Mouse (Mus musculus): Measurements from ENCODE around the gene Plxnb3. TPM values are rescaled to one million over a fixed set of nuclear protein-coding genes. Genes with fewer than 3 reads are reported as not detected.

The Plxnb3 gene
- polyA plus RNA-seq, 2 experiments = 0.14 to 0.26 TPM

DNA sequence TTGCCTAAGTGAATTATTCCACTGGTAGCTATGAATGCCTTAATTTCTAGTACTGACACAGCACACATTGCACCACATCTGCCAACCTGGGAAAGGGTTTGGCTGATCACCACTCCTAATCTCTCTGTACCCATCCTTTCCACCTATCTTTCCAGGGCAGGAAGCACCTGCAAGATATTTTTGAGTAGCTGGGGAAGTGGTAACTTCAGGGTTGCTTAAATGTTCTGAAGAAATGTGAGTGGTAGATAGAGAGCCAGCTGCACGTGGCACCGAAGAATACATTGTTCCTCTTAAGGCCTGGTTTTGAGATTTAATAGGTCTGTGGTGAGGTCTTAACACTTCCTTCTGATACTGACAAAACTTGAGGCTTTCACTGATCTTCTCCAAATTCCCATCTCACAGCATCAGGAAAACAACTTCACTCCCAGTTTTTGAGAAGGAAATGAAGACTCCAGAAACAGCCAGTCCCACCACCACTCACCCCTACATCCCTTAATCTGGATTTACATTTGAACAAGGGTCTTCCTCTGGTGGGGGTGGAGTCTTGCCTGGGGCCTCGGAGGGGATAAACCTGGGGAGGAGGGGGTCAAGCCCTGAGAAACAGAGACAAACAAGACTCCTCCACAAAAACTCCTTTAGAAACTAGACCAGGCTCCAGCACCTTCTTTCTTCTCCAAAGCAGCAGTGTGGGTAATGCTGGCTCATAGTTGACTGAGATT is 59.9 kb downstream of the Plxnb3 start:
- 8% methylated on average over 3 of the region's 3 CpGs for WGBS (ENCODE audit: insufficient replicate concordance)
- no peaks in the 10 kb centered on the region for H3K36me3 ChIP-seq (replicated peaks; ENCODE audit: control insufficient read depth, insufficient read depth, low read depth)
- no peak for TF ChIP-seq CTCF (IDR thresholded peaks at IDR 0.05; ENCODE audit: low read depth)
- no peak for TF ChIP-seq EP300 (IDR thresholded peaks at IDR 0.05; ENCODE audit: low read depth)
- H3K27me3 ChIP-seq (ENCODE audit: control insufficient read depth, insufficient read depth, low read length) = no peaks in the 10 kb centered on the region
- DNase-seq (ENCODE audit: low read depth in 3 of 3, low spot score in 3 of 3) (no peak), ATAC-seq (ENCODE audit: insufficient read depth) (no peak)
- peaks cover 0 to 4% of the 10 kb centered on the region in 2 experiments; a peak in 1 of 4 replicates for H3K4me1 ChIP-seq (replicated peaks; ENCODE audit: control insufficient read depth in 2 of 2, insufficient read depth in 2 of 2, low read length in 1 of 2)
- H3K4me3 ChIP-seq (ENCODE audit: insufficient read depth in 1 of 2, low read depth in 2 of 2, low read length in 2 of 2) = no peak overlapping the region
- no peaks in the 10 kb centered on the region for H3K9me3 ChIP-seq (ENCODE audit: control insufficient read depth, low read length)
- no peak overlapping the region for H3K4me2 ChIP-seq (ENCODE audit: low read depth)
- H3K9ac ChIP-seq (replicated peaks) = no peak overlapping the region
- H3K27ac ChIP-seq = no peak overlapping the region

Other genes with a start within 250 kb of the Plxnb3 start
- 23.0 and 24.7 TPM in 2 replicates for gene Dusp9, start 117.7 kb upstream of the Plxnb3 start, polyA plus RNA-seq (2012; rRNA removed)
- 8.1 and 9.3 TPM in 2 replicates for gene Dusp9, start 117.7 kb upstream of the Plxnb3 start, polyA plus RNA-seq (2014; fragmentation: Nextera tagmentation; extraction: Ambion mirVana)
- 0.89 and 0.93 TPM in 2 replicates for gene Pnck, start 97.0 kb upstream of the Plxnb3 start, polyA plus RNA-seq (2012; rRNA removed)
- 0.96 TPM in 2 replicates for gene Pnck, start 97.0 kb upstream of the Plxnb3 start, polyA plus RNA-seq (2014; fragmentation: Nextera tagmentation; extraction: Ambion mirVana)
- gene Slc6a8, start 83.9 kb upstream of the Plxnb3 start, polyA plus RNA-seq (2012; rRNA removed) = 1.7 and 2.0 TPM in 2 replicates
- 0.29 and 0.34 TPM in 2 replicates for gene Slc6a8, start 83.9 kb upstream of the Plxnb3 start, polyA plus RNA-seq (2014; fragmentation: Nextera tagmentation; extraction: Ambion mirVana)
- gene Bcap31, start 40.9 kb upstream of the Plxnb3 start, polyA plus RNA-seq (2012; rRNA removed) = 31.6 and 41.7 TPM in 2 replicates
- 136 and 137 TPM in 2 replicates for gene Bcap31, start 40.9 kb upstream of the Plxnb3 start, polyA plus RNA-seq (2014; fragmentation: Nextera tagmentation; extraction: Ambion mirVana)
- gene Abcd1, start 40.5 kb upstream of the Plxnb3 start, polyA plus RNA-seq (2012; rRNA removed) = 5.9 and 6.1 TPM in 2 replicates
- 6.5 and 6.6 TPM in 2 replicates for gene Abcd1, start 40.5 kb upstream of the Plxnb3 start, polyA plus RNA-seq (2014; fragmentation: Nextera tagmentation; extraction: Ambion mirVana)
- gene Srpk3, start 17.3 kb downstream of the Plxnb3 start, polyA plus RNA-seq (2012; rRNA removed) = 0.04 and 0.12 TPM in 2 replicates
- gene Srpk3, start 17.3 kb downstream of the Plxnb3 start, polyA plus RNA-seq (2014; fragmentation: Nextera tagmentation; extraction: Ambion mirVana) = 0.05 and 0.11 TPM in 2 replicates
- 143 TPM in 2 replicates for gene Idh3g, start 29.8 kb downstream of the Plxnb3 start, polyA plus RNA-seq (2012; rRNA removed)
- 128 and 140 TPM in 2 replicates for gene Idh3g, start 29.8 kb downstream of the Plxnb3 start, polyA plus RNA-seq (2014; fragmentation: Nextera tagmentation; extraction: Ambion mirVana)
- gene Ssr4, start 29.9 kb downstream of the Plxnb3 start, polyA plus RNA-seq (2012; rRNA removed) = 117 and 139 TPM in 2 replicates
- gene Ssr4, start 29.9 kb downstream of the Plxnb3 start, polyA plus RNA-seq (2014; fragmentation: Nextera tagmentation; extraction: Ambion mirVana) = 200 and 203 TPM in 2 replicates
- gene Pdzd4, start 67.9 kb downstream of the Plxnb3 start, polyA plus RNA-seq (2012; rRNA removed) = 0.23 and 0.30 TPM in 2 replicates
- gene Pdzd4, start 67.9 kb downstream of the Plxnb3 start, polyA plus RNA-seq (2014; fragmentation: Nextera tagmentation; extraction: Ambion mirVana) = 0.08 TPM in 1 of 2 replicates, not detected in the other
- 0.01 TPM in 1 of 2 replicates, not detected in the other for gene Avpr2, start 135.0 kb downstream of the Plxnb3 start, polyA plus RNA-seq (2012; rRNA removed)
- not detected in 2 replicates for gene Avpr2, start 135.0 kb downstream of the Plxnb3 start, polyA plus RNA-seq (2014; fragmentation: Nextera tagmentation; extraction: Ambion mirVana)
- 0.18 and 0.47 TPM in 2 replicates for gene L1cam, start 139.0 kb downstream of the Plxnb3 start, polyA plus RNA-seq (2012; rRNA removed)
- 0.16 and 0.20 TPM in 2 replicates for gene L1cam, start 139.0 kb downstream of the Plxnb3 start, polyA plus RNA-seq (2014; fragmentation: Nextera tagmentation; extraction: Ambion mirVana)
- gene Arhgap4, start 164.8 kb downstream of the Plxnb3 start, polyA plus RNA-seq (2012; rRNA removed) = 7.2 and 7.8 TPM in 2 replicates
- gene Arhgap4, start 164.8 kb downstream of the Plxnb3 start, polyA plus RNA-seq (2014; fragmentation: Nextera tagmentation; extraction: Ambion mirVana) = 3.5 and 4.9 TPM in 2 replicates
- 64.1 and 73.0 TPM in 2 replicates for gene Naa10, start 164.9 kb downstream of the Plxnb3 start, polyA plus RNA-seq (2012; rRNA removed)
- gene Naa10, start 164.9 kb downstream of the Plxnb3 start, polyA plus RNA-seq (2014; fragmentation: Nextera tagmentation; extraction: Ambion mirVana) = 81.1 and 81.3 TPM in 2 replicates
- 7.3 and 10.4 TPM in 2 replicates for gene Renbp, start 173.8 kb downstream of the Plxnb3 start, polyA plus RNA-seq (2012; rRNA removed)
- gene Renbp, start 173.8 kb downstream of the Plxnb3 start, polyA plus RNA-seq (2014; fragmentation: Nextera tagmentation; extraction: Ambion mirVana) = 13.7 and 14.8 TPM in 2 replicates
- gene Hcfc1, start 209.3 kb downstream of the Plxnb3 start, polyA plus RNA-seq (2012; rRNA removed) = 28.9 and 33.2 TPM in 2 replicates
- gene Hcfc1, start 209.3 kb downstream of the Plxnb3 start, polyA plus RNA-seq (2014; fragmentation: Nextera tagmentation; extraction: Ambion mirVana) = 35.1 and 42.8 TPM in 2 replicates